Mouse (Mus musculus) heart, adult 2 months (tissue): ENCODE results near the gene Mtch2.
A peak's percentile ranks its signal among the peaks of the same experiment; 100 is the strongest.

Experiments
- CTCF ChIP-seq: fragments of 200-600 bp; IDR thresholded peaks from 2 replicates; pipeline ENCODE4 v1.8.1; 2022; ENCODE audit warnings: antibody characterized with exemption, mild to moderate bottlenecking, moderate library complexity
- EP300 ChIP-seq: fragments of 200-500 bp; IDR thresholded peaks from 2 replicates; pipeline ENCODE4 v1.6.1; 2011; ENCODE audit warnings: low read depth, low read length, control low read depth; ENCODE audit not compliant: insufficient read depth
- POLR2A ChIP-seq: fragments of 200-500 bp; IDR thresholded peaks from 2 replicates; pipeline ENCODE4 v1.6.1; 2011; ENCODE audit warnings: mild to moderate bottlenecking, low read depth, low read length, control low read depth; ENCODE audit not compliant: insufficient read depth

DNA sequence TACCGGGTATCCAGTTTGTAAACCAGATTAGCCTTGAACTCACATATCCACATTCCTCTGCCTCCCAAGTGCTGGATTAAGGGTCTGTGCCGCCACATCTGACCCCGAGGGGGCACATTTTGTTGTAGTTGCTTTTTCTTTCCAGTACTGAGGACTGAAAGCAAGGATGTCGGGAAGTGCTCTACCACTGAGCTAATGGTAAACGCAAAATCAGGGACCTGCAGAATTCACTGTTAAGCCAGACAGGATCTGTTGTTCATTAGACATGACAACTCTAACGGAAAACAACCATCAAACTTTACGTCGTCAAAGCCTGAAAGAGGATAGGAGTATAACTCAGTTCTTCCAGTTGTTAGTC is 379 bp upstream of the Mtch2 start:
- TF ChIP-seq CTCF, result 0 out of 2 replicates have a peak, but pooled peaks have one; percentile 9
- TF ChIP-seq POLR2A, result no peak
- no peak for TF ChIP-seq EP300
